Mouse (Mus musculus) layer of hippocampus, postnatal 10 days (tissue): ENCODE results near the gene Plekhs1. TPM values are rescaled to one million over a fixed set of nuclear protein-coding genes. Genes with fewer than 3 reads are reported as not detected.
"Not testable (repeated sequence)": the region's sequence is repeated elsewhere in the genome, so short reads cannot be mapped to it uniquely, and the experiment has no call there.

Experiments used
- DNase-seq, 2 experiments: peaks; one replicate each; pipeline ENCODE4 v3.0.0; 2021; ENCODE audit warnings: low spot score in 2 of 2
- total RNA-seq, 2 experiments: library from RNA; stranded (reverse); gene quantifications; 2 replicates each; pipeline ENCODE4 v1.2.3; 2021

The Plekhs1 gene
- total RNA-seq, 2 experiments from 2014 or later = 0.33 to 0.41 TPM

GRCm38 (mm10) chr19:56455369-56455768 lies 6.1 kb upstream of the Plekhs1 start:
- no peak for DNase-seq

- DNase-seq = no peak
These were observed 3.9 kb upstream of the Plekhs1 start for GRCm38 (mm10) chr19:56457569-56457968.

- DNase-seq = no peak
These were observed 2.0 kb upstream of the Plekhs1 start for GRCm38 (mm10) chr19:56459154-56460050.

- DNase-seq = no peak
These were observed 1.2 kb upstream of the Plekhs1 start for GRCm38 (mm10) chr19:56460241-56460640.

GRCm38 (mm10) chr19:56462786-56463185 lies 1.3 kb downstream of the Plekhs1 start:
- DNase-seq = no peak

GRCm38 (mm10) chr19:56466486-56466885 lies 5.0 kb downstream of the Plekhs1 start:
- no peak for DNase-seq

- DNase-seq = no peak
These were observed 9.0 kb downstream of the Plekhs1 start for GRCm38 (mm10) chr19:56470286-56471020.

- DNase-seq = no peak
These were observed 10.5 kb downstream of the Plekhs1 start for GRCm38 (mm10) chr19:56471934-56472333.

GRCm38 (mm10) chr19:56474869-56475550 lies 13.6 kb downstream of the Plekhs1 start:
- no peak for DNase-seq

GRCm38 (mm10) chr19:56476546-56476945 lies 15.1 kb downstream of the Plekhs1 start:
- DNase-seq = no peak

- DNase-seq = no peak
These were observed 15.8 kb downstream of the Plekhs1 start for GRCm38 (mm10) chr19:56477253-56477652.

- no peak for DNase-seq
These were observed 16.4 kb downstream of the Plekhs1 start for GRCm38 (mm10) chr19:56477832-56478231.

GRCm38 (mm10) chr19:56484630-56485375 lies 23.4 kb downstream of the Plekhs1 start:
- DNase-seq = no peak

- DNase-seq = no peak
These were observed 24.2 kb downstream of the Plekhs1 start for GRCm38 (mm10) chr19:56485376-56486271.

GRCm38 (mm10) chr19:56486926-56487325 lies 25.5 kb downstream of the Plekhs1 start:
- DNase-seq = no peak

- no peak for DNase-seq
These were observed 25.9 kb downstream of the Plekhs1 start for GRCm38 (mm10) chr19:56487339-56487738.

- DNase-seq = no peak
These were observed 28.2 kb downstream of the Plekhs1 start for GRCm38 (mm10) chr19:56489601-56490000.

GRCm38 (mm10) chr19:56494157-56494556 lies 32.7 kb downstream of the Plekhs1 start:
- DNase-seq = not testable (repeated sequence)

GRCm38 (mm10) chr19:56503069-56503468 lies 41.6 kb downstream of the Plekhs1 start:
- DNase-seq = not testable (repeated sequence)

- not testable (repeated sequence) for DNase-seq
These were observed 42.1 kb downstream of the Plekhs1 start for GRCm38 (mm10) chr19:56503525-56503924.
